Mouse (Mus musculus) left cerebral cortex, postnatal 4 days (tissue): ENCODE data around the gene Sftpd. TPM values are rescaled to one million over a fixed set of nuclear protein-coding genes. Genes with fewer than 3 reads are reported as not detected.

Experiments used
- total RNA-seq, 2 experiments: library from RNA; stranded (reverse); gene quantifications; 2 replicates each; pipeline ENCODE4 v1.2.3; 2021

Sftpd gene
- total RNA-seq, 2 experiments from 2014 or later, result not detected

Other genes starting within 250 kb of the Sftpd start
- 10 to 100 TPM; 81.9 to 86.2 TPM for gene Tspan14, start 218.3 kb downstream of the Sftpd start, total RNA-seq
- gene Fam213a, start 171.4 kb downstream of the Sftpd start, total RNA-seq, result 100 to 1,000 TPM in 1 of 2 experiments, 10 to 100 TPM in 1; 88.0 to 105 TPM
- gene Dydc2, start 115.9 kb downstream of the Sftpd start, total RNA-seq, result 1 to 10 TPM in 1 of 2 experiments, under 1 TPM in 1; 0.60 to 1.1 TPM
- gene Dydc1, start 112.2 kb downstream of the Sftpd start, total RNA-seq, result not detected
- not detected for gene Mat1a, start 80.1 kb downstream of the Sftpd start, total RNA-seq
- gene Sftpa1, start 53.4 kb downstream of the Sftpd start, total RNA-seq, result not detected
- not detected for gene Mbl1, start 33.7 kb downstream of the Sftpd start, total RNA-seq
- under 1 TPM; 0.42 to 0.66 TPM for gene Gm2832, start 93.7 kb upstream of the Sftpd start, total RNA-seq
- gene Gm5798, start 163.5 kb upstream of the Sftpd start, total RNA-seq, result not detected
- gene Gm7945, start 201.2 kb upstream of the Sftpd start, total RNA-seq, result not detected
- not detected for gene Gm6482, start 223.1 kb upstream of the Sftpd start, total RNA-seq